Mouse (Mus musculus) MEL (cell line): ENCODE results near the gene Bbs9. TPM values are rescaled to one million over a fixed set of nuclear protein-coding genes. Genes with fewer than 3 reads are reported as not detected.
A peak's percentile ranks its signal among the peaks of the same experiment; 100 is the strongest.

Experiments used
- DNase-seq: peaks from one replicate; pipeline ENCODE4 v3.0.0; 2011; ENCODE audit warnings: low read depth, low spot score
- H3K27ac ChIP-seq: 2 replicates; pipeline ENCODE4 v1.5.1; 2012; ENCODE audit warnings: low read depth, mild to moderate bottlenecking, control low read depth, low read length, moderate library complexity; ENCODE audit not compliant: control insufficient read depth
- H3K27me3 ChIP-seq, 2 experiments: fragments of 150-350 bp in 1 of 2; sonication (generic) in 1 of 2; 2 replicates each; pipeline ENCODE4 v1.6.1; 2012; ENCODE audit warnings: low read length in 2 of 2, mild to moderate bottlenecking in 2 of 2, improper control_type of control experiment in 1 of 2, moderate library complexity in 1 of 2; ENCODE audit not compliant: insufficient read depth in 2 of 2, control insufficient read depth in 1 of 2
- H3K36me3 ChIP-seq, 2 experiments: 2 replicates each; pipeline ENCODE4 v1.6.1; 2012 to 2014; ENCODE audit warnings: low read length in 2 of 2, improper control_type of control experiment in 1 of 2, inconsistent platforms in 1 of 2, mild to moderate bottlenecking in 1 of 2; ENCODE audit not compliant: insufficient read depth in 2 of 2, control insufficient read depth in 1 of 2
- H3K4me1 ChIP-seq, 2 experiments: fragments of 150-350 bp in 1 of 2; sonication (generic) in 1 of 2; 2 replicates each; pipeline ENCODE4 v1.6.1; 2012; ENCODE audit warnings: low read length in 2 of 2, improper control_type of control experiment in 1 of 2, mild to moderate bottlenecking in 1 of 2; ENCODE audit not compliant: insufficient read depth in 2 of 2, control insufficient read depth in 1 of 2
- H3K4me3 ChIP-seq, 2 experiments: fragments of 150-350 bp in 1 of 2; sonication (generic) in 1 of 2; 2 replicates each; pipeline ENCODE4 v1.5.1; 2012; ENCODE audit warnings: low read depth in 2 of 2, low read length in 2 of 2, mild to moderate bottlenecking in 2 of 2, moderate library complexity in 2 of 2, control low read depth in 1 of 2, improper control_type of control experiment in 1 of 2; ENCODE audit not compliant: control insufficient read depth in 1 of 2, insufficient read depth in 1 of 2
- H3K79me2 ChIP-seq: 2 replicates; pipeline ENCODE4 v1.6.1; 2012; ENCODE audit warnings: mild to moderate bottlenecking, low read length, moderate library complexity; ENCODE audit not compliant: control insufficient read depth, poor library complexity, insufficient read depth
- H3K9ac ChIP-seq: 2 replicates; pipeline ENCODE4 v1.6.1; 2012; ENCODE audit warnings: low read depth, mild to moderate bottlenecking, control low read depth, low read length, moderate library complexity; ENCODE audit not compliant: control insufficient read depth, poor library complexity, severe bottlenecking
- H3K9me3 ChIP-seq: fragments of 150-350 bp; sonication (generic); replicated peaks from 2 replicates; pipeline ENCODE4 v1.6.1; 2012; ENCODE audit warnings: mild to moderate bottlenecking, low read length, improper control_type of control experiment, moderate library complexity; ENCODE audit not compliant: insufficient read depth
- E2F4 ChIP-seq: IDR thresholded peaks from 2 replicates; pipeline ENCODE4 v1.6.1; 2011; ENCODE audit warnings: low read depth, low read length, improper control_type of control experiment, borderline replicate concordance
- EP300 ChIP-seq, 2 experiments: IDR thresholded peaks; 2 replicates each; pipeline ENCODE4 v1.6.1; 2011; ENCODE audit warnings: improper control_type of control experiment in 2 of 2, low read length in 2 of 2, low read depth in 1 of 2, mild to moderate bottlenecking in 1 of 2
- JUND ChIP-seq: IDR thresholded peaks from 2 replicates; pipeline ENCODE4 v1.6.1; 2011; ENCODE audit warnings: low read depth, mild to moderate bottlenecking, improper control_type of control experiment, low read length
- MEF2A ChIP-seq: IDR thresholded peaks from 2 replicates; pipeline ENCODE4 v1.6.1; 2014; ENCODE audit warnings: low read depth, mild to moderate bottlenecking, inconsistent platforms, low read length, improper control_type of control experiment; ENCODE audit not compliant: poor library complexity, insufficient replicate concordance, severe bottlenecking; ENCODE audit errors: extremely low read depth
- MXI1 ChIP-seq: IDR thresholded peaks from 2 replicates; pipeline ENCODE4 v1.6.1; 2011; ENCODE audit warnings: mild to moderate bottlenecking, low read depth, low read length, improper control_type of control experiment
- MYB ChIP-seq: IDR thresholded peaks from 2 replicates; pipeline ENCODE4 v1.6.1; 2011; ENCODE audit warnings: mild to moderate bottlenecking, low read depth, low read length, improper control_type of control experiment
- NELFE ChIP-seq: IDR thresholded peaks from 2 replicates; pipeline ENCODE4 v1.6.1; 2011; ENCODE audit warnings: low read depth, low read length, improper control_type of control experiment
- NRF1 ChIP-seq: IDR thresholded peaks from 2 replicates; pipeline ENCODE4 v1.6.1; 2014; ENCODE audit warnings: low read depth, mild to moderate bottlenecking, inconsistent platforms, low read length, improper control_type of control experiment, moderate library complexity; ENCODE audit not compliant: poor library complexity, insufficient read depth, severe bottlenecking
- POLR2A ChIP-seq, 2 experiments: IDR thresholded peaks; 2 replicates each; pipeline ENCODE4 v1.6.1; 2011 to 2012; ENCODE audit warnings: low read length in 2 of 2, mild to moderate bottlenecking in 2 of 2, control low read depth in 1 of 2, improper control_type of control experiment in 1 of 2, low read depth in 1 of 2, moderate library complexity in 1 of 2; ENCODE audit not compliant: control insufficient read depth in 1 of 2, insufficient read depth in 1 of 2, poor library complexity in 1 of 2
- POLR2AphosphoS2 ChIP-seq: IDR thresholded peaks from 2 replicates; pipeline ENCODE4 v1.6.1; 2011; ENCODE audit warnings: low read length, improper control_type of control experiment
- POLR2AphosphoS5 ChIP-seq: IDR thresholded peaks from 2 replicates; pipeline ENCODE4 v1.6.1; 2012; ENCODE audit warnings: low read depth, borderline replicate concordance, mild to moderate bottlenecking, inconsistent platforms, low read length, moderate library complexity, mixed read lengths
- TAL1 ChIP-seq: IDR thresholded peaks from 2 replicates; pipeline ENCODE4 v1.6.1; 2012; ENCODE audit warnings: mild to moderate bottlenecking, inconsistent platforms, low read length, moderate library complexity, mixed read lengths
- TBP ChIP-seq: IDR thresholded peaks from 2 replicates; pipeline ENCODE4 v1.8.0; 2011; ENCODE audit warnings: low read depth, low read length, improper control_type of control experiment
- USF1 ChIP-seq: IDR thresholded peaks from 2 replicates; pipeline ENCODE4 v1.6.1; 2014; ENCODE audit warnings: low read depth, mild to moderate bottlenecking, inconsistent platforms, low read length, improper control_type of control experiment, moderate library complexity
- ZC3H11A ChIP-seq: IDR thresholded peaks from 2 replicates; pipeline ENCODE4 v1.6.1; 2012; ENCODE audit warnings: low read depth, mild to moderate bottlenecking, inconsistent platforms, low read length, improper control_type of control experiment
- ZMIZ1 ChIP-seq: IDR thresholded peaks from 2 replicates; pipeline ENCODE4 v1.6.1; 2012; ENCODE audit warnings: low read depth, mild to moderate bottlenecking, inconsistent platforms, low read length, improper control_type of control experiment, moderate library complexity
- polyA plus RNA-seq, 2 experiments: library from polyadenylated mRNA; stranded (reverse) in 1 of 2; unstranded in 1 of 2; fragments of >175 nt in 1 of 2; fragments of >200 nt in 1 of 2; gene quantifications; 2 replicates each; pipeline versions ENCODE4 v1.2.1 to v1.2.4; 2012; ENCODE audit warnings: low replicate concordance in 2 of 2, low read depth in 1 of 2; ENCODE audit not compliant: insufficient read length in 2 of 2, insufficient read depth in 1 of 2, missing spikeins in 1 of 2
- total RNA-seq: library from RNA; depleted of rRNA; stranded (reverse); fragments of 300-350 nt; gene quantifications from 2 replicates; pipeline ENCODE4 v1.2.3, GENCODE M21; 2012

Gene Bbs9
- total and polyA plus RNA-seq, 3 experiments = 18.5 to 19.5 TPM; not detected in 1

DNA sequence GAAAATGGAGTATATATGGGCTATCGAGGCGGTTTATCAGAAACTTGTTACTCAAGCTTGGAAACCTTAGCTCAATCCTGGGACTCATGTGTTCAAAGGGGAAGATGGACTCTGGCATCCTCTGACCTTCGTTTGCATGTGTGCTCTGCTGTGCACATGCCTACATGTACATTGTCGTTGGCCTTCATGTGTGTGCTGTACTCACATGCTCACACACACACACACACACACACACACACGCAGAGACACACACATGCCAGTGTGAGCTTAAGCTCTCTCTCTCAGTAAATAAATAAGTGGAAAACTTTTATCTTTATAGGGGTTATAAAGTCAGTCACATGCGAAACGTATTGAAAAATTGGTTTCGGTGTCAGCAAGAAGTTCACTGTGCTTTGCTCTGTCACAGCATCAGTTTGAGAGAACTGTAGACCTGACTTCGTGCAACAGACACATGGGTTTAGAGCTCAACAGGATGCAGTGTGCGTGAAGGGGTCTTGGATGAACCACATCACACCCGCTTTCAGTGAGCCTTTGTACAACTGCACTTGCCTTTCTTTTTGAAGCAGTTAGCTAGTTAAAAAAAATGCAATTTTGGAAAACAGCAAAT lies 62.4 kb downstream of the Bbs9 start:
- H3K27ac ChIP-seq = no peak overlapping the region
- no peaks in the 10 kb centered on the region for H3K27me3 ChIP-seq
- no peak overlapping the region for H3K4me3 ChIP-seq
- H3K79me2 ChIP-seq = no peaks in the 10 kb centered on the region
- H3K4me1 ChIP-seq = no peaks in the 10 kb centered on the region; a peak in 1 of 4 replicates
- no peak overlapping the region for H3K9ac ChIP-seq
- no peak for DNase-seq
- no peaks in the 10 kb centered on the region for H3K9me3 ChIP-seq
- H3K36me3 ChIP-seq = no peaks in the 10 kb centered on the region
- TF ChIP-seq TAL1 (0 out of 2 replicates have a peak, but pooled peaks have one; percentile 6), POLR2A (IDR thresholded peaks at IDR 0.05; ENCODE audit: control insufficient read depth in 1 of 2, insufficient read depth in 1 of 2, low read depth in 1 of 2, low read length in 2 of 2, poor library complexity in 1 of 2) (no peak), ZMIZ1 (no peak), EP300 (IDR thresholded peaks at IDR 0.05; ENCODE audit: low read depth in 1 of 2, low read length in 2 of 2) (no peak)

DNA sequence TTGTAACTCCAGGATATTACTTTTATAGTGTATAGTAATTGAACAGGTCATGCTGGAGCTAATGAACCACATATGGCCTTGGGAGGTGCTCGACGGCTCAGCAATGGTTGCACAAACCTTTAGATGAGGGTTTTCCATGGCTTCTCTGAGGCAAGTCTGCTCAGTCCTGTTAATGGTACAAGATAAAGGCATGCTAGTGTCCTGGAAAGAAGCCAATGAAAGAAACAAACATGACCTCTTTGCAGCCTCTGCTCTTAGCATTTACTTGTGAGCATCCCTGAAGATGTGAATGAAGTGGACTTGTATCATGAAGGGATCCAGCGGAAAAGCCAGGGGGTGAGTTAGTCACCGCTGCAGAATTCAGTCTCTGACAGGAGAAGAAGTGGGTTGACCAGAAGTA lies 64.0 kb downstream of the Bbs9 start:
- H3K27me3 ChIP-seq = no peaks in the 10 kb centered on the region
- no peak overlapping the region for H3K9ac ChIP-seq
- no peaks in the 10 kb centered on the region for H3K36me3 ChIP-seq
- peaks cover 0 to under 1% of the 10 kb centered on the region in 2 experiments; a peak in 1 of 4 replicates for H3K4me1 ChIP-seq
- TF ChIP-seq NELFE = no peak
- no peak for TF ChIP-seq E2F4
- no peak for TF ChIP-seq POLR2A (IDR thresholded peaks at IDR 0.05; ENCODE audit: control insufficient read depth in 1 of 2, insufficient read depth in 1 of 2, low read depth in 1 of 2, low read length in 2 of 2, poor library complexity in 1 of 2)
- TF ChIP-seq, all 39 proteins: peak for 0
- no peak for DNase-seq
- H3K27ac ChIP-seq = no peak overlapping the region
- H3K79me2 ChIP-seq = no peaks in the 10 kb centered on the region
- H3K4me3 ChIP-seq = no peak overlapping the region
- H3K9me3 ChIP-seq = no peaks in the 10 kb centered on the region

DNA sequence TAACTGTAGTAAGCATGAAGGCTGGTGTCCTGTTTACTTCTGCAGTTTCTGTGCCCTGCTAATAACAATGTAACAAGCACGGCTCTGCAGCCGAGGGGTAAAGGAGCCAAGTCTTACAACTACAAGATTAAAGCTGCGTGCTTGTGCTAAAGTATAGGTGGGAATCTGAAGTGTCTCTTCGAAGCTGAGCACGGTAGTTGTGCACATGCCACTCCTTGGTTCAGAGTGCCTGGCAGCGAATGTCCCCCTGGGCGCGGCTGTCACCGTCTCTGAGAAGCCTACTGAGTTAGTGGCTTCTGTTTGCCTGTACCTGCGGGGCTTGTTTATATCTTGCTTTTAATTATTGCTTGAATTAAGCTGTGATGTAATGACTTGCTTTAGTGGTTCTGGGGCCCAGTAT lies 65.6 kb downstream of the Bbs9 start:
- no peaks in the 10 kb centered on the region for H3K9me3 ChIP-seq
- peaks cover 2 to 3% of the 10 kb centered on the region in 2 experiments; a peak in 2 of 4 replicates for H3K4me1 ChIP-seq
- peaks cover 0 to 5% of the 10 kb centered on the region in 2 experiments; a peak in 2 of 4 replicates for H3K36me3 ChIP-seq
- H3K79me2 ChIP-seq = no peaks in the 10 kb centered on the region
- no peak overlapping the region for H3K4me3 ChIP-seq
- TF ChIP-seq JUND (no peak), TBP (no peak), MEF2A (no peak), MYB (no peak), MXI1 (no peak), NRF1 (no peak), ZC3H11A (no peak), USF1 (no peak), POLR2AphosphoS2 (no peak), POLR2AphosphoS5 (no peak)
- no peak overlapping the region for H3K27ac ChIP-seq
- no peaks in the 10 kb centered on the region for H3K27me3 ChIP-seq
- H3K9ac ChIP-seq = no peak overlapping the region
- DNase-seq = no peak
